Mouse (Mus musculus): ENCODE results near the gene Ambra1. TPM values are rescaled to one million over a fixed set of nuclear protein-coding genes. Genes with fewer than 3 reads are reported as not detected.

Ambra1 gene
- total RNA-seq, 2 experiments from 2014 or later, result 14.3 to 17.0 TPM

- DNase-seq (ENCODE audit: low spot score), result no peak
Observed at GRCm38 (mm10) chr2:91729571-91729970, 363 bp upstream of the Ambra1 start.

DNA sequence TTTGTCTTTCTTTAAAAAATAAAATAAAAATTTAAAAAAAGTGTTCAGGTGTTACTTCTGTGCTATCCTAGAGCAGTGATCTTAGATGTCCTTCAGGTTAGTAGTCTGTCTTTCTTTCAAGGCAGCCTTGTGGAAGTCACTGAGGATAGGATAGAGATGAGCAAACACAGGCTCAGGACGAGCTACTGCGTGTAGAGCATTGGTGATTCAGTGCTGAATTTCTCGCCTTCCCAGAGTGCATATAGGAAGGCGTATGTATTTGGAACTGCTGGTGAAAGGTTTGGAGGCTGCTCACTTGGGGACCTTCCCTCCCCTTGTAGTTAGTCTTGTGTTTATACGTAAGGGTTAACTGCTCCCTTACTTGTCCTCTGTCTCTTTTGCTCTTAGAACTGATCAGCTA lies 5.3 kb downstream of the Ambra1 start:
- no peak for DNase-seq (ENCODE audit: low spot score)

- no peak for DNase-seq (ENCODE audit: low spot score)
Observed at GRCm38 (mm10) chr2:91739586-91739985, 9.7 kb downstream of the Ambra1 start.

- no peak for DNase-seq (ENCODE audit: low spot score)
Observed at GRCm38 (mm10) chr2:91744686-91745085, 14.8 kb downstream of the Ambra1 start.

GRCm38 (mm10) chr2:91749811-91750261 lies 19.9 kb downstream of the Ambra1 start:
- DNase-seq (ENCODE audit: low spot score), result peak; percentile 74

- no peak for DNase-seq (ENCODE audit: low spot score)
Observed at GRCm38 (mm10) chr2:91771921-91772705, 42.2 kb downstream of the Ambra1 start.

GRCm38 (mm10) chr2:91773309-91773708 lies 43.4 kb downstream of the Ambra1 start:
- no peak for DNase-seq (ENCODE audit: low spot score)

DNA sequence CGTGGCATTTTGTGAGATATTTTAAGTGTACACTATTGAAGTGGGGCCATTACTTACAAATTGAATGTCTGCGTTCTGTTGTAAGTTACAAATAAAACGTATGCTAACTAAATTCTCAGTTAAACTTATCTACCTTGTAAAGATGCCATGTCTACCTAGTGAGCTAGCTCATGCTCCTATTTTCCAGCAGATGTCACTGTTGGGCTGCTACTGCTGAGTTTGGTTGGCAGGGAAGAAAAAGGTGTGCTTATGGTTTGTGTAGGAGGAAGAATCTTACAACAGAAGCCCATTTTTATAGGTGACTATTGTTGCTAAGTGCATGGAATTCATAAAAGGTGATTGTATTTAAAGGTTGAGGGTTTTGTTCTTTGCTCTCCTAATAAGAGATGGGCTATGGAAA lies 49.2 kb downstream of the Ambra1 start:
- peak; percentile 24 for DNase-seq (ENCODE audit: low spot score)

GRCm38 (mm10) chr2:91791621-91792020 lies 61.7 kb downstream of the Ambra1 start:
- DNase-seq (ENCODE audit: low spot score), result no peak

GRCm38 (mm10) chr2:91792346-91792745 lies 62.4 kb downstream of the Ambra1 start:
- no peak for DNase-seq (ENCODE audit: low spot score)

- DNase-seq (ENCODE audit: low spot score), result no peak
Observed at GRCm38 (mm10) chr2:91794466-91794865, 64.5 kb downstream of the Ambra1 start.

GRCm38 (mm10) chr2:91795091-91795490 lies 65.2 kb downstream of the Ambra1 start:
- DNase-seq (ENCODE audit: low spot score), result no peak

DNA sequence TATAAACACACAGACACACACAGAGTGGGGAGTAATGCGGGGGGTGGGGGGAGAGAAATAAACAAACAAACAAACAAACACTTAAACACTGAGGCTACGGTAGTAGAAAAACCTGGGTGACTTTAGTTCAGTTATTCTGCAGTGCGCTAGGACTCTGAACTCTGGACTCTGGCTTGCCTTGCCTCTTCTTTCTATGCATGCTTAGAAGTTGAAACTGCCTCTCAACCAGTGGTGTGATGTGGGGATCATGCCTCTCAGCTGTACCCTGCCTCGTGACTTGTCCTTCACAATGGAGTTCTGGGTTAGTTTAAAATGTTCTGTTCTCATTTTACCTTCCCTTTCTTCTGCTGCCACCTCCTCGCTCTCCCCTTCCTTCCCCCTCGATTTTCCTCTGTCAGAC lies 81.5 kb downstream of the Ambra1 start:
- DNase-seq (ENCODE audit: low spot score), result no peak

DNA sequence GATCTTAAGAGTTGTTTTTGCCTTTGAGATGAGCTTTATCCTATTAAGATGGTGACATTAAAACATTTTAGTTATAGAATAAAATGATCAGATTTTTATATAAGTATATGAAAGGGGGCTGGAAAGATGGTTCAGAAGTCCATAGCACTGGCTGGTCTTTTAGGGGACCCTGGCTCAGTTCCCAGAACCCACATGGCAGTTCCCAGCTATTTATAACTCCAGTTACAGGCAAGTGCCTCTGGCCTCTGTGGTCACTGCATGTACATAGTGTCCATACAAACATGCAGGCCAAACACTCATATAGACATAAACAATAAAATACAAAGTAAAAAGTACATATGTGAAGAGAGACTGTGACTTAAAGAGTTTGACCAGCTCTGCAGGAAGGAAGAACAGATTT lies 86.8 kb downstream of the Ambra1 start:
- peak; percentile 30 for DNase-seq (ENCODE audit: low spot score)

- no peak for DNase-seq (ENCODE audit: low spot score)
Observed at GRCm38 (mm10) chr2:91832227-91832626, 102.3 kb downstream of the Ambra1 start.

DNA sequence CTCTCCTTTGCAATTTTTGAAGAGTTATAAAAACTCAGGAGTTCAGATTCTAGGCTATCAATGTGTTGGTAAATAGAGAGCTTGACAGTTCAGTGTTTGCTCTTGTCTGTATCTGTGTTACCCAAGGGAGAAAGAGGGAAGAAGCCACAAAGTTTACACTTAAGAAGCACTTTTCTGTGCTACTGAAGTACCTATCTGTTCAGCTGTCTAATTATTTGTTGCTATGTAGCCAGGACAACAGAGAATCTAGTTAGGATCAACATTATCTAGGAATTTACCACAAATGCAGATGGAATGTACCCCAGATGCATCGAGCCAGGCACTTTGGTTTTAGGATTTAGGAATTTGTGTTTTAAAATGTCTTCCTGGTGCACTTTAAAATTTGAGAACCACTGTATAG lies 104.3 kb downstream of the Ambra1 start:
- DNase-seq (ENCODE audit: low spot score), result no peak

GRCm38 (mm10) chr2:91835031-91835430 lies 105.1 kb downstream of the Ambra1 start:
- peak; percentile 8 for DNase-seq (ENCODE audit: low spot score)

GRCm38 (mm10) chr2:91835631-91836030 lies 105.7 kb downstream of the Ambra1 start:
- no peak for DNase-seq (ENCODE audit: low spot score)

- no peak for DNase-seq (ENCODE audit: low spot score)
Observed at GRCm38 (mm10) chr2:91844085-91844484, 114.2 kb downstream of the Ambra1 start.

- no peak for DNase-seq (ENCODE audit: low spot score)
Observed at GRCm38 (mm10) chr2:91852446-91853191, 122.7 kb downstream of the Ambra1 start.

- DNase-seq (ENCODE audit: low spot score), result no peak
Observed at GRCm38 (mm10) chr2:91854575-91854974, 124.6 kb downstream of the Ambra1 start.

DNA sequence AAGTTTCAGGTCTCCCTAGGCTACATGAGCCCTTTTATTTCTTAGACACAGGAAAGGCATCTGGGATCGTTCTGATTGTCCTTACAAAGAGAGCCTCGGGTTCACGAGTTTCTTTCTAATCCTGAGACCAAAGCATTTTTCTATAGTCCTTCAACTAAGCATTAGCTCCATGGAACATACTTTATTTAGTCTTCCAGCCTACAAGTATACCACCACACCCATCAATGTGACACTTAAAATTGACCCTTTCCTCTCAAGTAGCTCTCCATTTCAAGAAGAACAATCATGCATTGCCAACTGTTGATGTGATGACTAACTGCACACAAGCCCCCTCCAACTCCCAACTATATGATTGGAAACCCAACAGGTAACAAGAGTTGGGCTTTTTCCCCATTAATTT lies 127.0 kb downstream of the Ambra1 start:
- DNase-seq (ENCODE audit: low spot score), result no peak

DNA sequence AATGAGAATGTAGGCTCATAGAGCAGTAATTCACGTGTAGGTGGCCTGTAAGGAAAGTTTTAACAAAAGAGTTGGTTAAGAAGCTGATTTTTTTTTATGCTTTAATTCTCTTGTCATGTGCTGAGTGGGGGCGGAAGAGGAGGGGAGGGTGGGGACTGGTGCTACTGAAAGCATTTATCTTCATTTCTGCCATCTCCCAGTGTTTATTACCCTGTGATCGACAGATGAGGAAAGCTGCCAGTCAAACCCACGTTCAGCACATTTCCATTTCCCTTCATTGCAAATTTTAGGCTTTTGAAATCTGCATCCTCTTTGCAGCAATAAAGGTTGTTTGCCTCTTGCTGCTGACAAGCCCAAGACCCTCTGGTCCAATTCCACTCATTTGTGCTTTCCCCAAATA lies 129.5 kb downstream of the Ambra1 start:
- no peak for DNase-seq (ENCODE audit: low spot score)
